ENCODE assay signal across 18 mouse cellular contexts in genomic region chr2:6730860-6731259, GRCm38 (mm10).
DNase-seq lines count a peak whose midpoint lies in the region; ATAC-seq and TF ChIP-seq lines count a peak whose summit lies in the region.
"Had no signal": no experiment of that assay in that cellular context is flagged by ENCODE, and none has a peak within 500 bp of the region (broad histone marks: within the 10 kb centered on the region; RNA-seq: fewer than 3 reads in every experiment).

No protein-coding gene starts in this region.

- no peak for TF ChIP-seq CTCF in gastrocnemius, adult 2 months (IDR thresholded peaks at IDR 0.05)

- intact Hi-C loops in gastrocnemius, adult 2 months (cut with DNase I), result no loop called here
- intact Hi-C loops in gastrocnemius, postnatal 36 days (cut with DNase I), result no loop called here

- peak; percentile 57 for ATAC-seq in monocyte, adult 5-6 weeks (replicated peaks; ENCODE audit: insufficient number of reproducible peaks, low FRiP score, low TSS enrichment, poor library complexity, severe bottlenecking)
- ATAC-seq: forebrain, postnatal 0 days; hindbrain, embryonic 16.5 days; midbrain, embryonic 13.5 days had no signal

- no peak overlapping the region; the same call in 1 of the 2 replicates for H3K27ac ChIP-seq in gastrocnemius, adult 2 months
- H3K27ac ChIP-seq: left cerebral cortex, adult 2 months; liver, embryonic 14.5 days had no signal

- no peak overlapping the region for H3K4me3 ChIP-seq in gastrocnemius, adult 2 months
- H3K4me3 ChIP-seq: left cerebral cortex, adult 2 months; midbrain, embryonic 13.5 days; myocyte had no signal

- peak; percentile 33 for DNase-seq in cerebellum, adult 9-10 months
- no peak for DNase-seq in cerebellum, adult 8-10 months
- DNase-seq in gastrocnemius, adult 2 months, result peak; percentile 57
- DNase-seq in gastrocnemius, postnatal 36 days, result no peak
- DNase-seq in lung, postnatal 36 days, result peak; percentile 47
- no peak for DNase-seq in lung, postnatal 14 days
- DNase-seq in embryo, embryonic 10 days (ENCODE audit: low spot score), result no peak
- DNase-seq: forebrain, postnatal 0 days; heart, postnatal 4 days; kidney, adult 18-20 months; kidney, postnatal 10 days; thymus, postnatal 4 days had no signal

Comparison
In these comparisons a context has a peak if more than half of its experiments do, and no peak if none do; other contexts are left out.
1. DNase-seq: peak in cerebellum, adult 9-10 months (single experiment), gastrocnemius, adult 2 months (single experiment) and lung, postnatal 36 days (single experiment); none in cerebellum, adult 8-10 months (single experiment), gastrocnemius, postnatal 36 days (0 of 2), lung, postnatal 14 days (single experiment) and embryo, embryonic 10 days (single experiment).